Mouse (Mus musculus): ENCODE data around the gene Gm9817. TPM values are rescaled to one million over a fixed set of nuclear protein-coding genes. Genes with fewer than 3 reads are reported as not detected.

Gm9817 gene
- 0.21 to 0.35 TPM in 2 of 4 replicates, not detected in the others for total RNA-seq (2023; ENCODE audit: inconsistent age)

GRCm38 (mm10) chr13:45078392-45078791 is at the start of gene Gm9817:
Gm9817 (plus strand) TSS chr13:45078692.

Other genes starting within 250 kb of the Gm9817 start
- gene Dtnbp1, start 76.5 kb upstream of the Gm9817 start, total RNA-seq (2023; ENCODE audit: inconsistent age), result 35.7 to 42.6 TPM (median 36.6 TPM) in 4 replicates